Mouse (Mus musculus) lung, adult 2 months (tissue): ENCODE results near the gene Ccser1. TPM values are rescaled to one million over a fixed set of nuclear protein-coding genes. Genes with fewer than 3 reads are reported as not detected.

Source experiments
- DNase-seq: peaks from one replicate; pipeline ENCODE4 v3.0.0; 2022
- H3K4me1 ChIP-seq: fragments of 200-500 bp; 2 replicates; pipeline ENCODE4 v1.6.1; 2011; ENCODE audit warnings: low read length; ENCODE audit not compliant: control insufficient read depth, insufficient read depth
- H3K4me3 ChIP-seq: fragments of 200-500 bp; replicated peaks from 2 replicates; pipeline ENCODE3; 2011; ENCODE audit warnings: low read depth, mild to moderate bottlenecking, control low read depth, low read length; ENCODE audit errors: extremely low read depth
- CTCF ChIP-seq: fragments of 200-500 bp; IDR thresholded peaks from 2 replicates; pipeline ENCODE4 v1.5.1; 2011; ENCODE audit warnings: mild to moderate bottlenecking, low read length, control low read depth; ENCODE audit not compliant: insufficient read depth
- POLR2A ChIP-seq: fragments of 200-500 bp; IDR thresholded peaks from 2 replicates; pipeline ENCODE4 v1.6.1; 2011; ENCODE audit warnings: low read depth, mild to moderate bottlenecking, control low read depth, low read length, borderline replicate concordance; ENCODE audit errors: extremely low read depth
- WGBS: fragments of 180-500 bp; shearing (Covaris S2); methylation state at CpG from one replicate; pipeline ENCODE4 v1.1.7; 2018; 5-methylcytosine and 5-hydroxymethylcytosine counted together
- polyA plus RNA-seq: library from polyadenylated mRNA; depleted of rRNA; stranded (reverse); fragments of >200 nt; gene quantifications from 2 replicates; pipeline ENCODE4 v1.2.3, GENCODE M21; 2012

Gene Ccser1
- polyA plus RNA-seq, 1 experiment, result 5.6 TPM

DNA sequence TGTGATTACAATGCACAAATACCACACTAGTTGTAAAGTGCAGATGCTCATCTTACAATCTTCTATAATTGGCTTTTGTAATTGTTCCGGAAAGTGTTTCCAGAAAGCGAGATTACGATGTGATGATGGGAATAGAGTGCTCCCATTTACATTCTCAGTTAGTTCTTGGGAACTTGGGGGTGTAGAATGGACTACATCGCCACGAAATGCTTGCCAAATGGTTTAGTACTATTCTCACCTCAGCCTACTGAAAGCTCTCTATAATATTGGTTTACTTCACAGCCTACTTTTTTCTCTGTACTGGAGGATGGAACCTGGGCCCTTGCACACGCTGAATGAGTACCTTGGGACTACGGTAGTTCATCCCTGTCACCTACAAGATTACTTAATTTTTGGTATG is 522.9 kb downstream of the Ccser1 start:
- no peak for DNase-seq
- WGBS, result 92% methylated on average over 7 of the region's 7 CpGs
- Histone ChIP-seq H3K4me1 (no peaks in the 10 kb centered on the region), H3K4me3 (no peak overlapping the region)
- TF ChIP-seq CTCF, result no peak
- TF ChIP-seq POLR2A, result no peak

DNA sequence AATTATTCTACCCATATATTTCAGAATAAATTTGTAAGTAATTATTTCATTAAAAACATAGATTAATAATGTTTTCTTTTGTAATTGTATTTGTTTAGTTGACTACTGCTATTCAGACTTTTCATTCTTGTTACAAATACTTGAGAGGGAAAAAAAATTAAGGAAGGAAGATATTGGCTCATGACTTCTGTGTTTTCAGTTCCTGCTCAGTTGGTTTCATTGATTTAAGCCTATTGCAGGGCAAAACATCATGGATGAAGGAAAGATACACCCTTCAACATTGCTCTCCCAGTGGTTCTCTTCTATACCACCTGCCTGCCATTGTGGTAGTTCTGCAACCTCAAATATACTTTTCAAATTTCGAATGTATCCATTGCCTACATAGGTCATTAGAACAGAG is 541.1 kb downstream of the Ccser1 start:
- H3K4me3 ChIP-seq, result no peak overlapping the region
- no peak for DNase-seq
- TF ChIP-seq POLR2A (no peak), CTCF (no peak)
- 69% methylated on average over 1 of the region's 1 CpGs for WGBS
- H3K4me1 ChIP-seq, result no peaks in the 10 kb centered on the region

DNA sequence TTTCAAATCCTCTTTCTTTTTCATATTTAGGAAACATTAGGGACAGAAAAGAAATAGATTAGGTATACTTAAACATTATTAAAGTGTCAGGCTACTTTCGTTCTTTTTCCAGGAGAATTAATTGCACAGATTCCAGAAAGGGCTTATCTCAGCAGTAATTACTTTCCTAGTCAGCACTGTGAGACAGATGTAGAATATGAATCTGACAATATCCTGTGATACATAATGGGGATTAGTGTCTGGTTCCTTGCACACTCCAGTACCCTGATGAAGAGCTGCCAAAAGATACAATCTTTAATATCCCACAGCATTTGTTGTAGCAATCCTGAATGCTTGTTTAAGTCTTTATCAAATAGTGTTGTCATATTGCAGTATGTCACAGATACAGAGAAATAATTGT is 548.9 kb downstream of the Ccser1 start:
- WGBS, result 41% methylated on average over 1 of the region's 1 CpGs
- H3K4me1 ChIP-seq, result no peaks in the 10 kb centered on the region
- DNase-seq, result no peak
- TF ChIP-seq POLR2A (no peak), CTCF (no peak)
- no peak overlapping the region for H3K4me3 ChIP-seq

GRCm38 (mm10) chr6:61730088-61730880 is 550.2 kb downstream of the Ccser1 start:
- WGBS, result 78% methylated on average over 5 of the region's 5 CpGs
- TF ChIP-seq POLR2A, result no peak
- TF ChIP-seq CTCF, result no peak
- Histone ChIP-seq H3K4me1 (no peaks in the 10 kb centered on the region), H3K4me3 (no peak overlapping the region)
- DNase-seq, result no peak

DNA sequence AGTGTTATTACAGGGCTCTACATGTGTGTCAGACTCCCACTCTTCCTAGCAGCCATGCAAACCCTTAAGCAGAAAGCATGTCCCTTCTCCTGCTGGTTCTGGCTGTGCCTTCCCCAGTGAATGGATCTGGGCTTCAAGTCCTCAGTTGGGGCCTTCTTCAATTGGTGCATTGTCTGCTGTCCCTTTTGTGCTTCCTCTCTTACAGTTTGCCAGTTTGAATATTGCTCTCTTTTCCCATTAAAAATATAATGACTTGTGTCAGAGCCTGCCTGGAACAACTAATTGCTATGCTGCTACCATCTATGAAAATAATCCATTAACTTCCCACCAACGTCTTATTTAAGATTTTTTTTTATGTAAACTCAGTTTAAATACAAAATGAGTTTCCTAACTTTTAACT is 566.2 kb downstream of the Ccser1 start:
- TF ChIP-seq POLR2A, result no peak
- TF ChIP-seq CTCF, result no peak
- Histone ChIP-seq H3K4me1 (no peaks in the 10 kb centered on the region), H3K4me3 (no peak overlapping the region)
- WGBS, result 65% methylated on average over 1 of the region's 1 CpGs
- no peak for DNase-seq

DNA sequence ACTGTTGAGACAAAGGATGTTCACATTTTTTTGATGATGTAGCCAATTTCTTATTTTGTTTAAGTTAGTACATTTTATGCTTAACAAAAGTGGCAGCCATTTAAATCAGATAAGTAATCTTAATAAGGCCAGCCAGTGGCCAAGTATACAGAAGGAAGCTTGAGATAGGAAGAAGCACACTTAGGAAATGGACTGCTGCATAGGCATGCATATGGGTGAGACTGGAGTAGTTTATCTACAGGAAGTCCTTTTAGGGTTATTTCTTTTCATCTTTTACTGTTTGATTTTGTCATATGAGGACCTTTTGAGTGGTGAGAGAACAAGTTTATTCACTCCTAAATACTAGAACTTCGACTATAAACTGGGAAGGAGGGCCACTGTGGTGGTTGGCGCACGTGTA is 582.0 kb downstream of the Ccser1 start:
- TF ChIP-seq POLR2A (no peak), CTCF (no peak)
- Histone ChIP-seq H3K4me1 (no peaks in the 10 kb centered on the region), H3K4me3 (no peak overlapping the region)
- no peak for DNase-seq
- WGBS, result 67% methylated on average over 3 of the region's 3 CpGs

DNA sequence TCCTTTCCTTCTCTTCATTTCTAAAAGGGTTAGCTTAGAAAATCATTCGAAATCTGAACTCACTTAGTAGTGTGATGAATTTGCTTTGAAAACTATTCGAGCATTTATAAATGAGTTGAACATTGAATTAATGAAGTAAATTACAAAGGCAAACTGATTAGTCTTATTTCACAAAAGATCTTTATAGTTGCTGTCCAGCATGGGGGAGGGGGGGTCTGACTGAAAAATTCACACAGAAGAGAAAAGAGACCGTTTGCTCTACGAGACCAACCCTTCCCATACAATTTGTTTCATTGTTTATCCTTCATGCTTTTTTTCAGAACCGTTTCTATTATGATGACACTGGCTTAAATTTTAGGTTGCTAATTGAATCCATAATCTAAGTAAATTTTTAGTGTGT is 583.3 kb downstream of the Ccser1 start:
- TF ChIP-seq CTCF (no peak), POLR2A (no peak)
- Histone ChIP-seq H3K4me1 (no peaks in the 10 kb centered on the region), H3K4me3 (no peak overlapping the region)
- WGBS, result 80% methylated on average over 5 of the region's 5 CpGs
- DNase-seq, result no peak

DNA sequence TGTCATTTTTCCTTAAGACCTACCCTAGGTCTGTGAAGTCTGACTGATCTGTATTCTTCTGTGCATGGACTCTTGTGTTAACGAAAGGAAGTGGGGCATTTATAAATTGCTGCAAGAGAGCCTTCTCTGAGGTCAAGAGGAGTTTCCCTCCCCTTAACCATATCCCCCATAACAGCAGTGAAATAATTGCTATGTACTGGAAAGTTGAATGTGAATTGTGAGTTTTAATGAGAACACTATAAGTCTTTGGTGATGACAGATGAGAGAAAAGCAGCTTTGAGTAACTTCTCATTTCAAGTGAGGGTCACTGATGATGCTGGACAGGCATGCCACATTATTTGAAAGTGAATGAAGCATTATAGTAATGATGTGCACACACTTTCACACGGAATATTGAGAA is 585.7 kb downstream of the Ccser1 start:
- DNase-seq, result no peak
- TF ChIP-seq POLR2A, result no peak
- no peak for TF ChIP-seq CTCF
- WGBS, result 71% methylated on average over 2 of the region's 2 CpGs
- H3K4me3 ChIP-seq, result no peak overlapping the region
- H3K4me1 ChIP-seq, result no peaks in the 10 kb centered on the region

DNA sequence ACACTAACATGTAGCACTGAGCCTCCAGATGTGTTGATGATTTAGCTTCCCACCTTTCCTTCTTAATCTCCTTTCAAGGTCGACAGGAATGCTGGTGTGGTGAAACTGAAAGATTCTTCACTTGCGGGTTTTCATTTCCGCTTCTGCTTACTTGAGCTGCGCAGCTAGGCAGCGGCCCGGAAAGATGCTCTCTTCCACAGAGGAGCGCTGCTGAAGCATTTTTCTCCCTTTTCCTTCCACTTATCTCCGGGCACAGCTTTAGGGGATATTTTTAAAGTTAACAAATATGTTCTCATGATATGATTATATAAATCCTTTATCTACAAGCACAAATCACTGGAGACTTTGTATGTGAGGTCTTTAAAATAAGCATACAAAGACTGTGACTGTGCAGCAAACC is 587.0 kb downstream of the Ccser1 start:
- WGBS, result 77% methylated on average over 8 of the region's 8 CpGs
- H3K4me3 ChIP-seq, result no peak overlapping the region
- DNase-seq, result no peak
- TF ChIP-seq POLR2A (no peak), CTCF (no peak)
- H3K4me1 ChIP-seq, result no peaks in the 10 kb centered on the region

- DNase-seq, result no peak
- TF ChIP-seq POLR2A (no peak), CTCF (no peak)
- Histone ChIP-seq H3K4me1 (no peaks in the 10 kb centered on the region), H3K4me3 (no peak overlapping the region)
- WGBS, result 75% methylated on average over 2 of the region's 2 CpGs
Measured at GRCm38 (mm10) chr6:61786706-61787105, 606.6 kb downstream of the Ccser1 start.
